Mouse (Mus musculus): ENCODE data around the gene Gm12355.
A peak's percentile ranks its signal among the peaks of the same experiment; 100 is the strongest.

Gm12355 gene

GRCm38 (mm10) chr11:98602090-98602690 is 23.3 kb downstream of the Gm12355 start:
- peak in 1 of 2 experiments; percentile 53 for DNase-seq (ENCODE audit: low spot score in 2 of 2)

DNA sequence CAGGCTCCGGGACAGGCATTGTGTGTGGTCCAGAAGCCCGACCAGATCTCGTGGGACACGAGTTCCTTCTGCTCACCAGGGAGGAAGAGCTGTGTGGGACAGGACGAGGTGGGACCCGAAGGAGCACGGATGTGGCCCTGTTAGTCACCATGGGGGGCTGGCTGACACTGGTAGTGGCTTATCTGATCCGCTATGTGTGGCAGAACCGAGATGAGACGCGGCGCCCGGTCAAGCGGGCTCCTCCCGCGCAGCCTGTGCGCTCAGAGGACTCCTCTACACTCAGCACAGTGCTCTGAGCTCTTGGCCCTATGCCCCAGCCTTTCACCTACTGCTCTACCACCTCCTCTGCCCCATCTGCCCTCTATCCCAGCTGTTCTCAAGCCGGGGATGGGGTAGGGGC is 26.2 kb downstream of the Gm12355 start:
- no peak for DNase-seq (ENCODE audit: low spot score in 2 of 2)

- no peak for DNase-seq (ENCODE audit: low spot score in 2 of 2)
These were observed 26.6 kb downstream of the Gm12355 start for GRCm38 (mm10) chr11:98598851-98599290.

- no peak for DNase-seq (ENCODE audit: low spot score in 2 of 2)
These were observed 27.5 kb downstream of the Gm12355 start, which contains the start of gene Lrrc3c for GRCm38 (mm10) chr11:98597991-98598390. Lrrc3c (plus strand) TSS chr11:98598291.

DNA sequence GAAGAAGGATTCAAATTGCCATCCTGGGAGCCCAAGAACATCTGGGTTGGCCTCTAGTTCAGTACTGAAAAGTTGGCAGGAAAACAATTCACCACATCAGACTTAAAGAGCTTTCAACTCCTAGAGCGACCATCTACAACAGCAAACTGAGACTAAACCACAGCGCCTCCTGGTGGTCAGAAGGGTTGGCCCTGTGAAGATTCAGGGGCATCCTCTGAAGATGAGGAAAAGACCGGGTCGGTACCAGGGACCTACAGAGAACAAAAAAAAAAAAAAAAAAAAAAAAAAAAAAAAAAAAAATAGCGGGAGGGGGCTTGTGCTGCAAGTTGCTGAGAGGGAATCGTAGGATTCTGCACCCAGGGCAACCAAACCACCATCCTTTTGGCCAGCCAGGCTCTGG is 28.1 kb downstream of the Gm12355 start:
- peak; percentile 69 to 86 for DNase-seq (ENCODE audit: low spot score in 2 of 2)

DNA sequence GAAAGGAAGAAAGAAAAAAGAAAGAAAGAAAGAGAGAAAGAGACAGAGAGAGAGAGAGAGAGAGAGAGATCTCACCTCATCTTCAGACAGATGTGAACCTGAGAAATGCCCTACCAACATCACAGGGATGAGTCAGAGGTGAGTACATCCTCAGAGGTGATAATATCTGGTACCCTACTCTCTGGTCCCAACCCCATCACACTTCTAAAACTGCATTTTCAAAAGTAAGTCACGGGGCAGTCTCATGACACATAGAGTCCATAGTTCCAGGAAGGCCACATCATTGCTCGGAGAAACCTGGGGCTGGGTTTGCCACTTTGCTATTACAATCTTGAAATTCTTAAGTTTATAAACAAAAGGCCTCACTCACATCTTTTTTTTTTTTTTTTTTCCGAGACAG is 29.5 kb downstream of the Gm12355 start:
- no peak for DNase-seq (ENCODE audit: low spot score in 2 of 2)

DNA sequence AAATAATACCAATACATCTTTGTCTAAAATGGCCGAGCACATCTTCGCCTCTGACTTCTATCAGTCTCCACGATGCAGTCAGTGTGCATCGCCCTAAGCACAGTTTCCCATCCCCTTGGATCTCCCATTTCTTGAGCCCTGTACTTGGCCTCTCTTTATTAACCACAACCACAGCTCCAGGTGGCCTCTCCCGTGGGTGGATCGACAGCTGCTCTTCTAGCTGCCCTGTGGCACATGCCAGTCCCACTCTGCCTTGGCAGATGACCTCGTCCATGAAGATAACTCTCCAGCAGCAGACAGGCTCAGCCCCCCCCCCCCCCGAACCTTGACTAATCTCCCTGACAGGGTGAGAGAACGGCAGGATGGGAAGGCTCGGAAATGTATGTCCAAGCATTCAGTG is 30.0 kb downstream of the Gm12355 start:
- DNase-seq (ENCODE audit: low spot score in 2 of 2): no peak

GRCm38 (mm10) chr11:98595021-98595420 is 30.4 kb downstream of the Gm12355 start:
- DNase-seq (ENCODE audit: low spot score in 2 of 2): no peak

GRCm38 (mm10) chr11:98590548-98591445 is 34.7 kb downstream of the Gm12355 start:
- no peak for DNase-seq (ENCODE audit: low spot score in 2 of 2)

- DNase-seq (ENCODE audit: low spot score in 2 of 2): no peak
These were observed 36.2 kb downstream of the Gm12355 start for GRCm38 (mm10) chr11:98589306-98589705.

GRCm38 (mm10) chr11:98588833-98589281 is 36.6 kb downstream of the Gm12355 start:
- no peak for DNase-seq (ENCODE audit: low spot score in 2 of 2)

GRCm38 (mm10) chr11:98587684-98588546 is 37.5 kb downstream of the Gm12355 start:
- DNase-seq (ENCODE audit: low spot score in 2 of 2): no peak

- DNase-seq (ENCODE audit: low spot score in 2 of 2): peak; percentile 96 to 98
These were observed 38.4 kb downstream of the Gm12355 start, which contains the start of gene Ormdl3 for GRCm38 (mm10) chr11:98586892-98587563. Ormdl3 (minus strand) TSS chr11:98587368.

DNA sequence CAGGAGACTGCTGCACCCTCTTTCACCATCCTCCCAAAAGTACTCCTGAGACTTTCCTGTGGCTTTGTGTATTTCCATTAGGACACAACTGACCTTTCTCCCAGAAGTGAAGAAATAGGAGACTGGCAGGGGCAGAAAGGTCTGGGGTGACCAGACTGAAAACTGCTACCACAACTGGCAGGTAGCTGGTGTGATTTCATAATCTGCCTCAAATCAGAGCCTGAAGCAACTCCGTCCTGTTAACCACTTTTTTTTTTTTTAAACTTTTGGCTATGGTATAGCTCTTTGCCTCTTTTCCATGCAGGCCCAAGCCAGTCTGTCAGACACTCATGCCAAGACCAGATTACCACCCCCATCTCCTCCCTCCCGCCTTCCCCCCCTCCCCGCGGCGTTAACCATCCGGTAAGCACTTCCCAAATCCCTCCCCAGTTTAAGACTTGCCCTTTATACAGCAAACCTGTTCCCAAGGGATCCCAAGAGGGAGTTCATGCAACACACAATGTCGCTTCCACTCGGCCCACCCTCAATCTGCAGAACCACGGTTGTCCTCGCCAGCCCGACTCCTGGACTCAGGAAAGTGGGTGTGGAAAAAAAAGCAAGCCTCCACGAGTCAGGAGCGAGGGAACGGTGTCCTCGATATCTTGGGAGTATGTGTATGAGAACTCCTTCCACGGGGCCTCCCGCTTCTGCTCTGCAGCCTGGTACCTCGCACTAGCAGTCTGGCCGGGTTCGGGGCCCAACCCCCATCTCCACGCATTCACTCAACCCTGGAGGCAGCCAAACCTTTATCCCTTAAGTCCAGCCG is 39.2 kb downstream of the Gm12355 start:
- DNase-seq (ENCODE audit: low spot score in 2 of 2): peak in 1 of 2 experiments; percentile 22

DNA sequence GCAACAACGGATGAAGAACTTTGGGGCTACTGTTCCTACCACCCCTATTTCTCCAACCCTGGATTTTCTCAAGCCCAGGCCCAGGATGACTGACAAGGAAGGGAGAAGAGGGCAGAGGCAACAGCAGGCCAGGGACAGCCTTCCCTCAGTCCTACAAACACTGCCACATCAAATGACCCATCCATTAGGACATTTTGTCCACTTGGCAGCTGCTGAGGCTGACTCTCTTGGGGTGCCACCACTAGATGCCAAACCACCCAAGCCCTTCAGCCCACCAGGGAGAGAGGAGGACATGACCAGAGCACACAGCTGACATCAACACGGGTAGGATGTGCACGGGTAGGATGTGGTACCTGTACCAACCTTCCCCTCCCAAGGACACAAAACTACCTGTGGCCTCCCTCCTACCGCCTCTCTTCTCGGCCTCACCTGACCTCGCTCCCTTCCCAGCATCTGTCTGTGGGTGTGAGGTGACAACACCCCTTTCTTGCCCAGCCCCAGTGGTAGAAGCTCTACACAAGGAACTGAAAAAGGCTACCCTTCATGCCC is 40.8 kb downstream of the Gm12355 start:
- DNase-seq (ENCODE audit: low spot score in 2 of 2): no peak

DNA sequence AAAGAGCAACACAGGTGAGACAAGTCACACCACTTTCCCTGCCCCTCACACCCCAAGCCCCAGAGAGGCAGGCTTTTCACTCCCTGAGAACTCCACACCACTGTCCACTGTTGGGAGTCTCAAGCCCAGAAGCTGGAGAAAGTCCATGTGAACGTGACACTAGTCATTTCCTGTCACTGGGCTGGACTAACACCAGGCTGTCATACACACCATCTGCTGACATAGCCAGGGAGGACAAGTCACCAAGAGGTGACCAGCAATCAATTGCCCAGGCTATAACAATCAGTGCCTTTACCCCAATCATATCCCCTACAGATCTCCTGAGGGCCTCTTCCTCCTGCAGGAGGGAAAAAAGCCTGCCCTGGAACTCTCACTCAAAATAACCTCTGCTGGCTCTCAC is 41.3 kb downstream of the Gm12355 start:
- DNase-seq (ENCODE audit: low spot score in 2 of 2): no peak

DNA sequence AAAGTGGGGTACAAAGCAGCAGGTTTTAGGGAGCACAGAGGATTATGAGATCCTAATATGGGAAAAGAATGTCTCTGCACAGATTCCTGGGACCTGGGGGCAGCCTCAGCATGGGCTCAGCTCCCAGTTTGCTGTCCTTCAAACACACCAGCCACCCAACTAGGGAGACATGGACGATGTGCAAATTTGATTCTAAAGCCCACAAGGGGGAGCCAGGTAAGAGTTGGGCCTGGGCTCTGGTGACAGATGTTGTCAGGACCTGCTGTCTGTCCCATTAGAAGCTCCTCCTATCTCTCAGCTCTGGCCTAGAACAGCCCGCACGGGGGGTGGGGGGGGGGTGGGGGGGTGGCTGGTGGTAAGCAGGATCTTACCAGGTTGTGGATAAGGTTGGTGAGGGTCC is 41.9 kb downstream of the Gm12355 start:
- DNase-seq (ENCODE audit: low spot score in 2 of 2): peak in 1 of 2 experiments; percentile 31

- no peak for DNase-seq (ENCODE audit: low spot score in 2 of 2)
These were observed 42.3 kb downstream of the Gm12355 start for GRCm38 (mm10) chr11:98583265-98583552.

GRCm38 (mm10) chr11:98582551-98583264 is 42.8 kb downstream of the Gm12355 start:
- no peak for DNase-seq (ENCODE audit: low spot score in 2 of 2)

GRCm38 (mm10) chr11:98582030-98582388 is 43.5 kb downstream of the Gm12355 start:
- DNase-seq (ENCODE audit: low spot score in 2 of 2): no peak
